Mouse (Mus musculus) bone marrow macrophage, adult 2 months (primary cell): ENCODE measurements around the gene Pkd1l3.

Experiments
- CTCF ChIP-seq: IDR thresholded peaks from 2 replicates; pipeline ENCODE4 v1.5.1; 2012; ENCODE audit warnings: low read depth, mild to moderate bottlenecking, low read length, moderate library complexity
- POLR2A ChIP-seq: IDR thresholded peaks from 2 replicates; pipeline ENCODE4 v1.6.1; 2012; ENCODE audit warnings: mild to moderate bottlenecking, low read depth, low read length, borderline replicate concordance

DNA sequence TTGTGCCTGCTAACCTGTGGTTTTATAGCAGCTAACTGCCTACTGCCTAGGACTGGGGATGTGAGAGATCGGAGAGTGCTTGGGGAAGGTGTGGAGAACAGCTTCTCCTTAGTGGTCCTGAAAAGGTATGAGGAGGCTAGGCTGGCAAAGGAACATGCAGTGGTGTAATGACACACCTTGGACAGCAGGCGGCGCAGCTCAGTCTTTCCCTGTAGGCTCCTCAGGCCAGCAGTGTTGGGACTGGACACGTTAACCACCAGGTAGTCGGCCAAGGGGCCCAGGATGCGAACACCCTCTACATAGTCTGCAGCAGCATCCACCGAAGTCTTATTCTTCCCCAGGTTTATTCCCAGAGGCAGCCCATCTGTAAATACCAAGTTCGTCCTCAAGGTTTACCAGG, 18.5 kb upstream of the Pkd1l3 start:
- peak; percentile 79 for TF ChIP-seq CTCF
- no peak for TF ChIP-seq POLR2A
